Mouse (Mus musculus): Measurements from ENCODE around the gene Gria1. TPM values are rescaled to one million over a fixed set of nuclear protein-coding genes. Genes with fewer than 3 reads are reported as not detected.

Gria1 gene
- polyA plus RNA-seq, 1 experiment from 2014 or later, result 0.99 TPM

- 97% methylated on average over 1 of the region's 1 CpGs for WGBS
- ATAC-seq (ENCODE audit: low FRiP score, low TSS enrichment), result no peak
These were observed 292.4 kb downstream of the Gria1 start for GRCm38 (mm10) chr11:57303602-57304001.

GRCm38 (mm10) chr11:57306116-57306515 lies 294.9 kb downstream of the Gria1 start:
- no peak overlapping the region for H3K4me3 ChIP-seq (ENCODE audit: low read length)
- no peak for ATAC-seq (ENCODE audit: low FRiP score, low TSS enrichment)
- no peak overlapping the region for H3K27ac ChIP-seq (ENCODE audit: low read length)
- H3K27me3 ChIP-seq (ENCODE audit: insufficient read depth, low read length), result no peaks in the 10 kb centered on the region
- H3K4me2 ChIP-seq (replicated peaks; ENCODE audit: low read depth, low read length), result no peak overlapping the region
- 45% methylated on average over 2 of the region's 2 CpGs for WGBS
- H3K36me3 ChIP-seq (ENCODE audit: insufficient read depth, low read length), result no peaks in the 10 kb centered on the region
- H3K9me3 ChIP-seq (ENCODE audit: low read length), result no peaks in the 10 kb centered on the region
- no peak overlapping the region for H3K9ac ChIP-seq (replicated peaks; ENCODE audit: low read length)
- no peaks in the 10 kb centered on the region for H3K4me1 ChIP-seq (ENCODE audit: insufficient read depth, low read length)

More at GRCm38 (mm10) chr11:57303602-57304001, 292.4 kb downstream of the Gria1 start:
- H3K27me3 ChIP-seq (ENCODE audit: insufficient read depth, low read length), result no peaks in the 10 kb centered on the region
- no peak overlapping the region for H3K4me3 ChIP-seq (ENCODE audit: low read length)
- H3K4me2 ChIP-seq (replicated peaks; ENCODE audit: low read depth, low read length), result no peak overlapping the region
- H3K4me1 ChIP-seq (ENCODE audit: insufficient read depth, low read length), result no peaks in the 10 kb centered on the region
- H3K9ac ChIP-seq (replicated peaks; ENCODE audit: low read length), result no peak overlapping the region
- no peaks in the 10 kb centered on the region for H3K9me3 ChIP-seq (ENCODE audit: low read length)
- no peaks in the 10 kb centered on the region for H3K36me3 ChIP-seq (ENCODE audit: insufficient read depth, low read length)
- H3K27ac ChIP-seq (ENCODE audit: low read length), result no peak overlapping the region

GRCm38 (mm10) chr11:57306892-57307291 lies 295.7 kb downstream of the Gria1 start:
- Histone ChIP-seq H3K36me3 (ENCODE audit: insufficient read depth, low read length) (no peaks in the 10 kb centered on the region), H3K27me3 (ENCODE audit: insufficient read depth, low read length) (no peaks in the 10 kb centered on the region), H3K9ac (replicated peaks; ENCODE audit: low read length) (no peak overlapping the region), H3K9me3 (ENCODE audit: low read length) (no peaks in the 10 kb centered on the region), H3K4me1 (ENCODE audit: insufficient read depth, low read length) (no peaks in the 10 kb centered on the region), H3K4me3 (ENCODE audit: low read length) (no peak overlapping the region), H3K4me2 (replicated peaks; ENCODE audit: low read depth, low read length) (no peak overlapping the region), H3K27ac (ENCODE audit: low read length) (no peak overlapping the region)
- peak; percentile 59; the same call in 1 of the 2 replicates for ATAC-seq (ENCODE audit: low FRiP score, low TSS enrichment)
- WGBS, result 65% methylated on average over 1 of the region's 1 CpGs

GRCm38 (mm10) chr11:57317063-57317462 lies 305.9 kb downstream of the Gria1 start:
- H3K4me2 ChIP-seq (replicated peaks; ENCODE audit: low read depth, low read length), result no peak overlapping the region
- H3K9ac ChIP-seq (replicated peaks; ENCODE audit: low read length), result no peak overlapping the region
- H3K9me3 ChIP-seq (ENCODE audit: low read length), result no peaks in the 10 kb centered on the region
- no peak overlapping the region for H3K27ac ChIP-seq (ENCODE audit: low read length)
- no peaks in the 10 kb centered on the region for H3K27me3 ChIP-seq (ENCODE audit: insufficient read depth, low read length)
- ATAC-seq (ENCODE audit: low FRiP score, low TSS enrichment), result no peak
- H3K4me3 ChIP-seq (ENCODE audit: low read length), result no peak overlapping the region
- WGBS, result 81% methylated on average over 3 of the region's 3 CpGs
- H3K36me3 ChIP-seq (ENCODE audit: insufficient read depth, low read length), result no peaks in the 10 kb centered on the region
- no peaks in the 10 kb centered on the region for H3K4me1 ChIP-seq (ENCODE audit: insufficient read depth, low read length)

- no peaks in the 10 kb centered on the region for H3K4me1 ChIP-seq (ENCODE audit: insufficient read depth, low read length)
- no peak overlapping the region for H3K4me3 ChIP-seq (ENCODE audit: low read length)
- no peaks in the 10 kb centered on the region for H3K9me3 ChIP-seq (ENCODE audit: low read length)
- WGBS, result 88% methylated on average over 13 of the region's 13 CpGs
- no peak overlapping the region for H3K9ac ChIP-seq (replicated peaks; ENCODE audit: low read length)
- no peak overlapping the region for H3K27ac ChIP-seq (ENCODE audit: low read length)
- no peaks in the 10 kb centered on the region for H3K36me3 ChIP-seq (ENCODE audit: insufficient read depth, low read length)
- no peak for ATAC-seq (ENCODE audit: low FRiP score, low TSS enrichment)
- H3K4me2 ChIP-seq (replicated peaks; ENCODE audit: low read depth, low read length), result no peak overlapping the region
- no peaks in the 10 kb centered on the region for H3K27me3 ChIP-seq (ENCODE audit: insufficient read depth, low read length)
These were observed 306.3 kb downstream of the Gria1 start for GRCm38 (mm10) chr11:57317478-57317877.

GRCm38 (mm10) chr11:57319374-57319773 lies 308.2 kb downstream of the Gria1 start:
- no peaks in the 10 kb centered on the region for H3K9me3 ChIP-seq (ENCODE audit: low read length)
- H3K9ac ChIP-seq (replicated peaks; ENCODE audit: low read length), result no peak overlapping the region
- no peak overlapping the region for H3K27ac ChIP-seq (ENCODE audit: low read length)
- WGBS, result 81% methylated on average over 3 of the region's 3 CpGs
- no peaks in the 10 kb centered on the region for H3K4me1 ChIP-seq (ENCODE audit: insufficient read depth, low read length)
- H3K4me3 ChIP-seq (ENCODE audit: low read length), result no peak overlapping the region
- ATAC-seq (ENCODE audit: low FRiP score, low TSS enrichment), result no peak
- no peaks in the 10 kb centered on the region for H3K36me3 ChIP-seq (ENCODE audit: insufficient read depth, low read length)
- no peak overlapping the region for H3K4me2 ChIP-seq (replicated peaks; ENCODE audit: low read depth, low read length)
- H3K27me3 ChIP-seq (ENCODE audit: insufficient read depth, low read length), result no peaks in the 10 kb centered on the region

GRCm38 (mm10) chr11:57324099-57324498 lies 312.9 kb downstream of the Gria1 start:
- no peak overlapping the region for H3K4me3 ChIP-seq (ENCODE audit: low read length)
- no peaks in the 10 kb centered on the region for H3K27me3 ChIP-seq (ENCODE audit: insufficient read depth, low read length)
- no peak overlapping the region for H3K27ac ChIP-seq (ENCODE audit: low read length)
- H3K36me3 ChIP-seq (ENCODE audit: insufficient read depth, low read length), result no peaks in the 10 kb centered on the region
- no peak overlapping the region for H3K4me2 ChIP-seq (replicated peaks; ENCODE audit: low read depth, low read length)
- ATAC-seq (ENCODE audit: low FRiP score, low TSS enrichment), result no peak
- WGBS, result 74% methylated on average over 4 of the region's 4 CpGs
- H3K9ac ChIP-seq (replicated peaks; ENCODE audit: low read length), result no peak overlapping the region
- no peaks in the 10 kb centered on the region for H3K9me3 ChIP-seq (ENCODE audit: low read length)
- H3K4me1 ChIP-seq (ENCODE audit: insufficient read depth, low read length), result no peaks in the 10 kb centered on the region

Data from kidney, embryonic 16.5 days (tissue).